Mouse (Mus musculus) cortical plate, adult 2 months (tissue): ENCODE data around the gene Dock11. TPM values are rescaled to one million over a fixed set of nuclear protein-coding genes. Genes with fewer than 3 reads are reported as not detected.

Experiments used
- H3K27ac ChIP-seq: fragments of 200-500 bp; 2 replicates; pipeline ENCODE4 v1.5.1; 2012; ENCODE audit warnings: low read length, control low read depth, inconsistent platforms; ENCODE audit not compliant: insufficient read depth
- H3K4me1 ChIP-seq: fragments of 200-500 bp; 2 replicates; pipeline ENCODE4 v1.6.1; 2011; ENCODE audit warnings: low read length; ENCODE audit not compliant: control insufficient read depth, insufficient read depth
- H3K4me3 ChIP-seq: fragments of 200-500 bp; 2 replicates; pipeline ENCODE4 v1.5.1; 2011; ENCODE audit warnings: mild to moderate bottlenecking, low read length, control low read depth; ENCODE audit not compliant: insufficient read depth
- CTCF ChIP-seq: fragments of 200-500 bp; IDR thresholded peaks from 2 replicates; pipeline ENCODE4 v1.5.1; 2011; ENCODE audit warnings: mild to moderate bottlenecking, control low read depth, low read length; ENCODE audit not compliant: insufficient read depth; ENCODE audit errors: extremely low read depth
- POLR2A ChIP-seq: fragments of 200-500 bp; IDR thresholded peaks from 2 replicates; pipeline ENCODE4 v1.6.1; 2011; ENCODE audit warnings: mild to moderate bottlenecking, low read length, control low read depth; ENCODE audit not compliant: insufficient read depth; ENCODE audit errors: extremely low read depth
- polyA plus RNA-seq: library from polyadenylated mRNA; depleted of rRNA; stranded (reverse); fragments of >200 nt; gene quantifications from 2 replicates; pipeline ENCODE4 v1.2.3, GENCODE M21; 2012

Gene Dock11
- polyA plus RNA-seq, 1 experiment = 4.1 TPM

GRCm38 (mm10) chrX:35997004-35997403 lies 108.4 kb downstream of the Dock11 start:
- Histone ChIP-seq H3K27ac (no peak overlapping the region), H3K4me1 (no peaks in the 10 kb centered on the region), H3K4me3 (no peak overlapping the region)
- TF ChIP-seq CTCF = no peak
- no peak for TF ChIP-seq POLR2A

GRCm38 (mm10) chrX:35997793-35998419 lies 109.3 kb downstream of the Dock11 start:
- Histone ChIP-seq H3K4me3 (no peak overlapping the region), H3K27ac (no peak overlapping the region), H3K4me1 (no peaks in the 10 kb centered on the region)
- no peak for TF ChIP-seq POLR2A
- TF ChIP-seq CTCF = no peak

DNA sequence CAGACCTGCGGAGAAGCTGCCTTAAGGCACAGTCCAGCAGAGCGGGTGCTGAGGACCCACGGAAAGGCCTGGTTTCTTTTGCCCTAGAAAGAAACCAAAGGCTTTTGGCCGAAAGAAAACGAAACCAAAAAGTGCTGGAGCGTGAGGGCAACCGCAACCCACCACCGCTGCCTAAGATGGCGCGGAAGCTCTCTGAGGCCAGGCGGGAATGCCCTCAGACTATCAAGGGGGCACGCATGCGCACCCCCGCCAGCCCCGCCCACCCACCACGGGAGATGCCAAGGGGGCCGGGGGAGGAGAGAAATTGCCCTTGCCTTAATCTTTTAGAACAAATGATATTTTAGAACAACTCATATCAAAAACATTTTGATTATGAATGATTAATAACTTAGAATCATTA lies 137.0 kb downstream of the Dock11 start:
- Histone ChIP-seq H3K27ac (no peak overlapping the region), H3K4me3 (no peak overlapping the region), H3K4me1 (no peaks in the 10 kb centered on the region)
- TF ChIP-seq CTCF = no peak
- no peak for TF ChIP-seq POLR2A

DNA sequence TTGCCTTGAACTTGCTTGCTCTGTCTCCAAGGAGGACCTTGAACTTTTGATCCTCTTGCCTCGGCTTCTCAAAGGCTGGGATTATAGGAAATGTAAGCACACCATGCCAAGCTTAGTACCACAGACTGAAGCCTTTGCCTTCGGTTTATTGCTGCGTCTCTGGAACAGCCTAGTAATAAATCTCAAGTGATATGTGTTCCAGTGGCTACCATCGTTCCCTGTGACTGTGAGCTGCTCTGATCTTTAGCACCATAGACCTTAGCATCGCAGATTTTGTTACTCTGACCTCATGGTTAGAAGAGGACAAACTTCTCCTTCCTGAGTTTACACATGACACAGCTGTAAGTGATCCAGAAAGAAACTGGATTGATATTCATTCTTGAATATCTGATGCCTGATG lies 142.5 kb downstream of the Dock11 start:
- TF ChIP-seq POLR2A (no peak), CTCF (no peak)
- H3K4me1 ChIP-seq = no peaks in the 10 kb centered on the region
- H3K4me3 ChIP-seq = no peak overlapping the region
- no peak overlapping the region for H3K27ac ChIP-seq

DNA sequence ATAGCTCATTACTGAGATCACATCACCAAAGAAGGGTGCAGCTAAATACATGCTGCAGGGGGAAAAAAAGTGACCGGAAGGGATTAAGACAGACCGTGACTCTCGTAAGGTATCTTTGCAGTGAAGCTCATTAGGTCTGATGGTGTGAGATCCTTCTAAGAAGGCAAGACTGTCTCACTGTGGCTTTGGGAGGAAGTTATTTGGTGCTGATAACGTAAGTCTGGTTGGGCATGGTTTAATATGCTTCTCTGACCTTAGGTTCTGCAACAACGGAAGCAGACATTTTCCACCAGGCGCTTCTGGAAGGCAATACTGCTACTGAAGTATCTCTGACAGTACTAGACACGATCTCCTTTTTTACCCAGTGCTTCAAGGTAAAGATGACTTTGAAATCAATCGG lies 145.4 kb downstream of the Dock11 start:
- Histone ChIP-seq H3K4me1 (no peaks in the 10 kb centered on the region), H3K4me3 (no peak overlapping the region), H3K27ac (no peak overlapping the region)
- TF ChIP-seq CTCF = no peak
- TF ChIP-seq POLR2A = no peak

GRCm38 (mm10) chrX:36045731-36046130 lies 157.1 kb downstream of the Dock11 start:
- no peak overlapping the region for H3K4me3 ChIP-seq
- no peaks in the 10 kb centered on the region for H3K4me1 ChIP-seq
- TF ChIP-seq CTCF (no peak), POLR2A (no peak)
- no peak overlapping the region for H3K27ac ChIP-seq

GRCm38 (mm10) chrX:36047451-36047850 lies 158.8 kb downstream of the Dock11 start:
- H3K27ac ChIP-seq = no peak overlapping the region
- H3K4me3 ChIP-seq = no peak overlapping the region
- no peak for TF ChIP-seq POLR2A
- TF ChIP-seq CTCF = no peak
- H3K4me1 ChIP-seq = no peaks in the 10 kb centered on the region

DNA sequence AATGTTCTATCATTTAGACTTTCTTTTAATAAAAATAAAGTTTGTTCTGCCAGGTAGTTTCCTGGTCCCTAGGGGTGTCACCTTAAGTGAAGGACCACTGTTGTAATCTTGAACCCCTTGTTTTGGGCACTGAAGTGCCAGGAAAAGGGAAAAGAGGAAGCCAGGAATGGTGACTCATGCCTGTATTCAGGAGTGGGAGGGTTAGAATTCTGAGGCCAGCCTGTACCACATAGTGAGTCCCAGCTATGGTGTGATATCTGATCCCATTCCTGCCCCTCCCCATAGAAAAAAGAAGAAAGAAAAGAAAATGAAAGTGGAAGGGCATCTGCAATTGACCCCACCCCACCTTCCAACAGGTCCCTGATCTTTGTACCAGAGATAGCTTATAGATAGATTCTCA lies 161.7 kb downstream of the Dock11 start:
- no peak overlapping the region for H3K27ac ChIP-seq
- no peaks in the 10 kb centered on the region for H3K4me1 ChIP-seq
- H3K4me3 ChIP-seq = no peak overlapping the region
- TF ChIP-seq POLR2A (no peak), CTCF (no peak)

GRCm38 (mm10) chrX:36073997-36074396 lies 185.4 kb downstream of the Dock11 start:
- Histone ChIP-seq H3K27ac (no peak overlapping the region), H3K4me3 (no peak overlapping the region), H3K4me1 (no peaks in the 10 kb centered on the region)
- no peak for TF ChIP-seq POLR2A
- TF ChIP-seq CTCF = no peak

DNA sequence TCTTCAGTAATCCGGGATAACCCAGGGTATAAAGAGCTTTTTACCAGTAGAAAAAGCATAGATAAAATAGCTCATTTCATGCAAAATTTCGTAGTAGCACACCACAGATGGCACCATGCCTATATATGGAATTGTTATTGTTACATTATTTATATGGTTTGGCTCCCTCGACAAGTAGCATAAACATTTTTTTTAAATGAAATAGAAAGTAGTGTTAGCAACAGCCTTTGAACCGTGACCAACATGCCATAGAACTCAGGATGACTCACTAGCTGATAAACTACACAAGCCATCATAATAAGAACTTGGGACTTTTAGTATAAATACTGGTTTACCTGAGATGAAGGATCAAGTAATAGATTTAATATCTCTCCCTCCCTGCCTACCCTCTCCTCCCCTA lies 188.5 kb downstream of the Dock11 start:
- H3K27ac ChIP-seq = no peak overlapping the region
- H3K4me1 ChIP-seq = no peaks in the 10 kb centered on the region
- no peak overlapping the region for H3K4me3 ChIP-seq
- TF ChIP-seq POLR2A (no peak), CTCF (no peak)
